Mouse (Mus musculus): ENCODE measurements around the gene Amigo1.

GRCm38 (mm10) chr3:108209536-108209935, 23.4 kb downstream of the Amigo1 start:
- TF ChIP-seq CTCF (IDR thresholded peaks at IDR 0.05; ENCODE audit: low read depth, low read length) (no peak), GATA1 (IDR thresholded peaks at IDR 0.05; ENCODE audit: borderline replicate concordance, low read length) (no peak)
